ENCODE assay signal across 12 mouse cellular contexts in the genomic region with DNA sequence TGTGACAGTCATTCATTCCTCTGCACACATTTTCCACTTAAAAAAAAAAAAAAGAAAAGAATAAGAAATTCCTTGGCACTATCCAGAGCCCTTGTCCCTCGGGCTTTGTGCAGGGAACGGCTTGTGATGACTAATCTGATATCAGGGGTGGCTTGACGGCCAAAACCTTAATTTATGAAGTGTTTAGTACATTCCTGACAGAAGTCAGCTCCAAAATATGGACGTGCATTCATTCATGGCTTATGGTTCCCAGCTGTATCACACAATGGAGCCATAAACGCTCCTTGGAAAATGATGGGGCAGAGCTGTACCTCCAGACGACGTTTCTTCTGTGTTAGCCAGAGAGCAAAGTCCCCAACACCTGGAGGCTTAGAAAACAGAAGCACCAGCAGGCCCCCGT.
DNase-seq lines count a peak whose midpoint lies in the region; ATAC-seq and TF ChIP-seq lines count a peak whose summit lies in the region.
"Had no signal": no experiment of that assay in that cellular context is flagged by ENCODE, and none has a peak within 500 bp of the region (broad histone marks: within the 10 kb centered on the region; RNA-seq: fewer than 3 reads in every experiment).

No protein-coding gene starts in this region.

- no peak overlapping the region for H3K9ac ChIP-seq in kidney, postnatal 0 days (ENCODE audit: low read depth, low read length)
- H3K9ac ChIP-seq in kidney, embryonic 15.5 days = no peak overlapping the region
- H3K9ac ChIP-seq: liver, embryonic 13.5 days; stomach, embryonic 15.5 days had no signal

- no peaks in the 10 kb centered on the region for H3K36me3 ChIP-seq in kidney, postnatal 0 days (ENCODE audit: insufficient read depth, low read length)
- no peaks in the 10 kb centered on the region for H3K36me3 ChIP-seq in kidney, embryonic 15.5 days
- H3K36me3 ChIP-seq in limb, embryonic 10.5 days = no peaks in the 10 kb centered on the region
- H3K36me3 ChIP-seq: liver, embryonic 13.5 days; stomach, embryonic 15.5 days had no signal

- no peak for ATAC-seq in kidney, postnatal 0 days (replicated peaks; ENCODE audit: low FRiP score, low read depth)
- ATAC-seq in kidney, embryonic 15.5 days (replicated peaks; ENCODE audit: low FRiP score) = no peak
- ATAC-seq: inflammation-experienced regulatory T-cells, adult 6 months had no signal

- no peak overlapping the region for H3K4me3 ChIP-seq in kidney, postnatal 0 days (replicated peaks; ENCODE audit: low read depth, low read length)
- H3K4me3 ChIP-seq in kidney, embryonic 15.5 days (replicated peaks) = no peak overlapping the region
- no peak overlapping the region for H3K4me3 ChIP-seq in limb, embryonic 10.5 days
- H3K4me3 ChIP-seq: liver, embryonic 13.5 days; stomach, embryonic 15.5 days had no signal

- no peak overlapping the region for H3K4me2 ChIP-seq in kidney, postnatal 0 days (ENCODE audit: low read length)
- no peak overlapping the region for H3K4me2 ChIP-seq in kidney, embryonic 15.5 days
- H3K4me2 ChIP-seq: liver, embryonic 13.5 days; stomach, embryonic 15.5 days had no signal

- H3K9me3 ChIP-seq in kidney, postnatal 0 days (replicated peaks; ENCODE audit: low read length) = no peaks in the 10 kb centered on the region
- no peaks in the 10 kb centered on the region for H3K9me3 ChIP-seq in kidney, embryonic 15.5 days (replicated peaks)
- no peaks in the 10 kb centered on the region for H3K9me3 ChIP-seq in limb, embryonic 10.5 days (replicated peaks)
- H3K9me3 ChIP-seq: liver, embryonic 13.5 days; stomach, embryonic 15.5 days had no signal

- H3K27me3 ChIP-seq in kidney, postnatal 0 days (ENCODE audit: insufficient read depth, low read length) = no peaks in the 10 kb centered on the region
- H3K27me3 ChIP-seq in kidney, embryonic 15.5 days = no peaks in the 10 kb centered on the region
- H3K27me3 ChIP-seq in limb, embryonic 10.5 days (ENCODE audit: low read depth, poor library complexity, severe bottlenecking) = peaks cover 34% of the 10 kb centered on the region
- H3K27me3 ChIP-seq: liver, embryonic 13.5 days; stomach, embryonic 15.5 days had no signal

- peak; percentile 66 for DNase-seq in kidney, postnatal 0 days (ENCODE audit: low spot score)
- DNase-seq in 3T3-L1 (ENCODE audit: low read depth, low spot score) (peak; percentile 92), NIH3T3 (ENCODE audit: low read depth) (peak; percentile 78)
- DNase-seq in limb, embryonic 10.5 days (ENCODE audit: low spot score) = peak; percentile 40
- no peak for DNase-seq in retina, embryonic 14.5 days (ENCODE audit: low spot score)
- no peak for DNase-seq in right cerebral cortex, postnatal 10 days (ENCODE audit: low spot score in 2 of 2)
- DNase-seq: cerebellum, adult 11-12 months; liver, embryonic 13.5 days; thymus, postnatal 36 days had no signal

- no peak overlapping the region for H3K27ac ChIP-seq in kidney, postnatal 0 days
- no peak overlapping the region for H3K27ac ChIP-seq in kidney, embryonic 15.5 days
- H3K27ac ChIP-seq in limb, embryonic 10.5 days = no peak overlapping the region
- H3K27ac ChIP-seq: liver, embryonic 13.5 days; stomach, embryonic 15.5 days had no signal

- WGBS in kidney, postnatal 0 days = 43% methylated on average over 8 of the region's 8 CpGs
- 45% methylated on average over 8 of the region's 8 CpGs for WGBS in kidney, embryonic 15.5 days
- 47% methylated on average over 8 of the region's 8 CpGs for WGBS in limb, embryonic 10.5 days

- no peak for TF ChIP-seq CTCF in kidney, postnatal 0 days (IDR thresholded peaks at IDR 0.05; ENCODE audit: low read depth)

- no peaks in the 10 kb centered on the region for H3K4me1 ChIP-seq in kidney, postnatal 0 days (replicated peaks; ENCODE audit: insufficient read depth, low read length)
- H3K4me1 ChIP-seq in kidney, embryonic 15.5 days = peaks cover 3% of the 10 kb centered on the region; the same call in 1 of the 2 replicates
- H3K4me1 ChIP-seq in limb, embryonic 10.5 days = peaks cover 15% of the 10 kb centered on the region
- H3K4me1 ChIP-seq: liver, embryonic 13.5 days; stomach, embryonic 15.5 days had no signal

Comparison
In these comparisons a context has a peak if more than half of its experiments do, and no peak if none do; other contexts are left out.
1. DNase-seq: peak in kidney, postnatal 0 days (single experiment), 3T3-L1 (single experiment), NIH3T3 (single experiment) and limb, embryonic 10.5 days (single experiment); none in retina, embryonic 14.5 days (single experiment) and right cerebral cortex, postnatal 10 days (0 of 2).